Mouse (Mus musculus) forebrain, embryonic 10.5 days (tissue): ENCODE measurements around the gene Lnx2. TPM values are rescaled to one million over a fixed set of nuclear protein-coding genes. Genes with fewer than 3 reads are reported as not detected.

Experiments used
- DNase-seq: peaks from one replicate; pipeline ENCODE4 v3.0.0-alpha.2; 2017; ENCODE audit warnings: low spot score; ENCODE audit errors: extremely low spot score
- H3K27ac ChIP-seq: fragments of 300-500 bp; sonication (generic); 2 replicates; pipeline ENCODE4 v1.5.1; 2016; ENCODE audit warnings: mild to moderate bottlenecking
- H3K27me3 ChIP-seq: fragments of 300-500 bp; sonication (generic); 2 replicates; pipeline ENCODE4 v1.6.1; 2016; ENCODE audit warnings: mild to moderate bottlenecking; ENCODE audit not compliant: poor library complexity, severe bottlenecking
- H3K36me3 ChIP-seq: fragments of 300-500 bp; sonication (generic); replicated peaks from 2 replicates; pipeline ENCODE4 v1.6.1; 2016; ENCODE audit warnings: mild to moderate bottlenecking, moderate library complexity
- H3K4me1 ChIP-seq: fragments of 300-500 bp; sonication (generic); 2 replicates; pipeline ENCODE4 v1.6.1; 2016
- H3K4me3 ChIP-seq: fragments of 300-500 bp; sonication (generic); 2 replicates; pipeline ENCODE4 v1.5.1; 2016; ENCODE audit warnings: mild to moderate bottlenecking, moderate library complexity
- H3K9me3 ChIP-seq: fragments of 300-500 bp; sonication (generic); 2 replicates; pipeline ENCODE4 v1.6.1; 2016; ENCODE audit warnings: mild to moderate bottlenecking, moderate library complexity
- WGBS: fragments of 180-500 bp; shearing (Covaris S2); methylation state at CpG from one replicate; pipeline ENCODE4 v1.1.7; 2016; 5-methylcytosine and 5-hydroxymethylcytosine counted together
- polyA plus RNA-seq: library from polyadenylated mRNA; unstranded; fragments of >200 nt; fragmentation: Nextera tagmentation; extraction: Ambion mirVana; gene quantifications from 2 replicates; pipeline ENCODE4 v1.2.1, GENCODE M21; 2016

The Lnx2 gene
- polyA plus RNA-seq, 1 experiment from 2014 or later, result 8.6 TPM

- Histone ChIP-seq H3K4me1 (peaks cover 13% of the 10 kb centered on the region), H3K9me3 (no peaks in the 10 kb centered on the region), H3K27me3 (peaks cover 47% of the 10 kb centered on the region), H3K27ac (0 out of 2 replicates have a peak overlapping the region, but pooled peaks have one; percentile 22), H3K4me3 (no peak overlapping the region), H3K36me3 (no peaks in the 10 kb centered on the region)
- WGBS, result 71% methylated on average over 21 of the region's 21 CpGs
- no peak for DNase-seq
These were observed 90.5 kb downstream of the Lnx2 start for GRCm38 (mm10) chr5:146985725-146986433.

DNA sequence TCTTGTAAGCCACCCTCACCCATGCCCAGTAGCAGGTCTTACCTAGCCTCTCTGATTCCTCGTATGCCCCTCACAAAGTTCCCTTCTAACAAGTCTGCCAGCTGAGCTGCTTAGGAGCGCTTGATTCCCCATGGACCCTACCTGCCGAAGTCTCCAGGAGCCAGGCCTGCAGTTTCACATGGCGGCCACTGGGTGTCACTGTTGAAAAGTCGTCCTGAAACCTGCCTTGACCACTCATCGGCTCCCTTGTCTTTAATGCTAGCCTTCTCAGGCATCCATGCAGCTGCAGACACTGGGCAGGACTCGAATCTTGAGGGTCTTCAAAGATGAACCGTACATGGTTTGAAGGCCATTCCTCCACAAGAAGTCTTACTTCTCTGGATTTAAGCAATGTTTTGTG is 93.2 kb downstream of the Lnx2 start:
- Histone ChIP-seq H3K27me3 (peaks cover 47% of the 10 kb centered on the region), H3K36me3 (no peaks in the 10 kb centered on the region), H3K4me1 (peaks cover 13% of the 10 kb centered on the region), H3K4me3 (no peak overlapping the region), H3K9me3 (no peaks in the 10 kb centered on the region), H3K27ac (no peak overlapping the region)
- peak; percentile 77 for DNase-seq
- WGBS, result 13% methylated on average over 8 of the region's 8 CpGs

DNA sequence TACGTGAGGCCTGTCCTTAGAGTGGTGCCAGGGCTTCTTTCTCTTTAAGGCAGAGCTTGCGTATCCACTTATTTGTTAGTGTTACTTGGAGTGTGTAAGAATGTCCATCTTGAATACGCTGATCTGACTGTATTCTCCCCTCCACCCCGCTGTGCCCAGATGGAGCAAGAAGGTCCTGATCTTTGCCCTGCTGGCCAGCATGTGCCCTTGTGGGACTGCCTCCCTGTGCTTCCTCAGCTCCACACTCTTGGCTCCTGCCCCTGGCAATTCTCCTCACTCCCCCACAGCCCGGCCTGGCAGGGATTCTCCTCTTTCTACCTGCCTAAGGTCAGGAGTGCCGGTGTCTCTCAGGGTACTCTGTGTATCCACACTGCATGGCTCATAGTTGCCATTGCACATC is 95.0 kb downstream of the Lnx2 start:
- H3K36me3 ChIP-seq, result no peaks in the 10 kb centered on the region
- 82% methylated on average over 6 of the region's 6 CpGs for WGBS

GRCm38 (mm10) chr5:146974781-146975123 is 101.6 kb downstream of the Lnx2 start:
- H3K9me3 ChIP-seq, result no peaks in the 10 kb centered on the region
- WGBS, result 86% methylated on average over 13 of the region's 13 CpGs
- no peaks in the 10 kb centered on the region for H3K36me3 ChIP-seq
- peaks cover 16% of the 10 kb centered on the region for H3K27me3 ChIP-seq
- H3K27ac ChIP-seq, result no peak overlapping the region
- no peak overlapping the region for H3K4me3 ChIP-seq
- DNase-seq, result no peak
- H3K4me1 ChIP-seq, result peaks cover 3% of the 10 kb centered on the region

More for the DNA sequence above, 95.0 kb downstream of the Lnx2 start:
- no peak for DNase-seq
- H3K4me1 ChIP-seq, result peaks cover 11% of the 10 kb centered on the region
- H3K27me3 ChIP-seq, result peaks cover 47% of the 10 kb centered on the region
- no peak overlapping the region for H3K4me3 ChIP-seq
- no peak overlapping the region for H3K27ac ChIP-seq
- no peaks in the 10 kb centered on the region for H3K9me3 ChIP-seq

GRCm38 (mm10) chr5:146973858-146974780 is 102.3 kb downstream of the Lnx2 start:
- no peak overlapping the region for H3K4me3 ChIP-seq
- peaks cover 20% of the 10 kb centered on the region for H3K27me3 ChIP-seq
- DNase-seq, result no peak
- no peaks in the 10 kb centered on the region for H3K36me3 ChIP-seq
- H3K9me3 ChIP-seq, result no peaks in the 10 kb centered on the region
- WGBS, result 90% methylated on average over 25 of the region's 25 CpGs
- H3K4me1 ChIP-seq, result peaks cover 9% of the 10 kb centered on the region
- H3K27ac ChIP-seq, result no peak overlapping the region

- H3K36me3 ChIP-seq, result no peaks in the 10 kb centered on the region
- DNase-seq, result no peak
- peaks cover 22% of the 10 kb centered on the region for H3K27me3 ChIP-seq
- WGBS, result 94% methylated on average over 9 of the region's 9 CpGs
- H3K4me3 ChIP-seq, result no peak overlapping the region
- no peak overlapping the region for H3K27ac ChIP-seq
- no peaks in the 10 kb centered on the region for H3K9me3 ChIP-seq
- peaks cover 17% of the 10 kb centered on the region for H3K4me1 ChIP-seq
These were observed 103.0 kb downstream of the Lnx2 start for GRCm38 (mm10) chr5:146973353-146973752.

DNA sequence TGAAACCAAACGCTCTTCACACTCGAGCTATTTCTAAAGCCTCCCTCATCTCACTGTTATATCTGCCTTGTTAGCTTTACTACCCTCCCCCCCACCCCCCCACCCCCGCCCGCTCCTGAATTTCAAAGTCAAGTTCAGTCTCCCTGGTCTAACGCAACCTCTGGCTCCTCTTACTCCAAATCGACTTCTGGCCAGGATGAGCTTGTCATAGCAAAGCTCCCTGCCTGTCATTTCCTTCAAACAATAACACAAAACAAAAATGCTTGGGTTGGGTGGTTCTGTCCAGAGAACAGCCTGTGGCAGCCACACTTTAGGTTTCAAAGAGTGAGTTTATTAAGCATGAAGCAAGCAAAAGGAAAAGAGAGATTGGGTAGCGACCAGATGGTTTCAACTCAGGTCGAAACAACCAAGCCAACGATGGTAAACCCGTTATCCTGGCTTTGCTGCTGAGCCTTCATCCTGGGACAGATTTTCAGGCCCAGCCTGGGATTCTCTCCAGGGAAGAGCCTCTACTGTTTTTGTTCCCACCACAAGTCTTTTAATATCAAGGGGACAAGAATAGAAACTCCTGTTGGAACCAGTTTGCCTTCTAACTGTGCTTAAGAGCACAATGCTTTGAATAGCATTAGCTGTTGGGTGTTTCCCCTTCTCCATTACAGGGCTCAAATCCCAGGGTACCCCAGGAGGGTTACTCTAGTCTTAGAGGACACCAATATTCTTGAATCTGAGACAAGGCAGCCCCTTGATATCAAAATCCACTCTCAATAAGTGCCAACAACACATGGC is 104.4 kb downstream of the Lnx2 start:
- DNase-seq, result no peak
- H3K36me3 ChIP-seq, result no peaks in the 10 kb centered on the region
- peaks cover 30% of the 10 kb centered on the region for H3K27me3 ChIP-seq
- no peak overlapping the region for H3K27ac ChIP-seq
- WGBS, result 78% methylated on average over 10 of the region's 10 CpGs
- H3K4me3 ChIP-seq, result no peak overlapping the region
- peaks cover 19% of the 10 kb centered on the region for H3K4me1 ChIP-seq
- no peaks in the 10 kb centered on the region for H3K9me3 ChIP-seq

- Histone ChIP-seq H3K27me3 (peaks cover 50% of the 10 kb centered on the region), H3K36me3 (no peaks in the 10 kb centered on the region), H3K4me1 (peaks cover 24% of the 10 kb centered on the region), H3K9me3 (no peaks in the 10 kb centered on the region), H3K4me3 (peak overlapping the region; percentile 22; the same call in 1 of the 2 replicates), H3K27ac (peak overlapping the region; percentile 72)
- WGBS, result 29% methylated on average over 13 of the region's 13 CpGs
- DNase-seq, result peak; percentile 36
These were observed 107.5 kb downstream of the Lnx2 start for GRCm38 (mm10) chr5:146968695-146969393.

Other genes starting within 250 kb of the Lnx2 start
- gene Rpl21, start 243.7 kb downstream of the Lnx2 start, polyA plus RNA-seq, result 529 and 540 TPM in 2 replicates
- 37.4 and 39.5 TPM in 2 replicates for gene Rasl11a, start 231.5 kb downstream of the Lnx2 start, polyA plus RNA-seq
- 149 and 150 TPM in 2 replicates for gene Gtf3a, start 127.9 kb downstream of the Lnx2 start, polyA plus RNA-seq
- gene Mtif3, start 112.8 kb downstream of the Lnx2 start, polyA plus RNA-seq, result 20.7 and 22.4 TPM in 2 replicates
- 129 and 132 TPM in 2 replicates for gene Polr1d, start 464 bp upstream of the Lnx2 start, polyA plus RNA-seq
- 2.4 and 3.0 TPM in 2 replicates for gene Gsx1, start 112.1 kb upstream of the Lnx2 start, polyA plus RNA-seq
- not detected in 2 replicates for gene Pdx1, start 193.4 kb upstream of the Lnx2 start, polyA plus RNA-seq
- not detected in 2 replicates for gene Cdx2, start 230.7 kb upstream of the Lnx2 start, polyA plus RNA-seq
- gene Urad, start 245.9 kb upstream of the Lnx2 start, polyA plus RNA-seq, result not detected in 2 replicates